Mouse (Mus musculus): Measurements from ENCODE around the gene Prkca.

GRCm38 (mm10) chr11:108020889-108021288 lies 322.8 kb downstream of the Prkca start:
- no peak for TF ChIP-seq CHD2 (IDR thresholded peaks at IDR 0.05; ENCODE audit: low read depth, low read length)
- TF ChIP-seq MAFK (IDR thresholded peaks at IDR 0.05; ENCODE audit: insufficient read depth, low read depth, low read length), result no peak
